Mouse (Mus musculus) forebrain, embryonic 11.5 days (tissue): ENCODE data around the gene Rasl2-9. TPM values are rescaled to one million over a fixed set of nuclear protein-coding genes. Genes with fewer than 3 reads are reported as not detected.

Experiments used
- ATAC-seq: fragments of 200-750 bp; cut with Nextera tagmentation; replicated peaks from 2 replicates; pipeline ENCODE4 v1.8.0; 2017; ENCODE audit warnings: moderate TSS enrichment; ENCODE audit not compliant: low FRiP score
- DNase-seq: peaks from one replicate; pipeline ENCODE4 v3.0.0-alpha.2; 2017; ENCODE audit warnings: low spot score
- H3K27ac ChIP-seq: fragments of 300-500 bp; sonication (generic); 2 replicates; pipeline ENCODE4 v1.5.1; 2014; ENCODE audit warnings: low read depth, low read length
- H3K27me3 ChIP-seq: fragments of 300-500 bp; sonication (generic); 2 replicates; pipeline ENCODE4 v1.6.1; 2014; ENCODE audit warnings: mild to moderate bottlenecking, low read length, mixed read lengths; ENCODE audit not compliant: control insufficient read depth, insufficient read depth
- H3K36me3 ChIP-seq: fragments of 300-500 bp; sonication (generic); 2 replicates; pipeline ENCODE4 v1.6.1; 2014; ENCODE audit warnings: mild to moderate bottlenecking, low read length, moderate library complexity, mixed read lengths; ENCODE audit not compliant: control insufficient read depth, insufficient read depth
- H3K4me1 ChIP-seq: fragments of 300-500 bp; sonication (generic); replicated peaks from 2 replicates; pipeline ENCODE4 v1.6.1; 2014; ENCODE audit warnings: low read length, mixed read lengths; ENCODE audit not compliant: control insufficient read depth, insufficient read depth
- H3K4me2 ChIP-seq: fragments of 300-500 bp; sonication (generic); 2 replicates; pipeline ENCODE4 v1.6.1; 2014; ENCODE audit warnings: low read depth, mild to moderate bottlenecking, low read length, moderate library complexity, mixed read lengths; ENCODE audit not compliant: severe bottlenecking
- H3K4me3 ChIP-seq: fragments of 300-500 bp; sonication (generic); 2 replicates; pipeline ENCODE4 v1.5.1; 2014; ENCODE audit warnings: low read depth, low read length
- H3K9ac ChIP-seq: fragments of 300-500 bp; sonication (generic); 2 replicates; pipeline ENCODE4 v1.6.1; 2014; ENCODE audit warnings: low read length
- H3K9me3 ChIP-seq: fragments of 300-500 bp; sonication (generic); 2 replicates; pipeline ENCODE4 v1.6.1; 2016; ENCODE audit warnings: low read length, mixed read lengths; ENCODE audit not compliant: control insufficient read depth
- WGBS: fragments of 180-500 bp; shearing (Covaris S2); extraction: QIAGEN DNeasy Blood & Tissue Kit; methylation state at CpG from one replicate; pipeline ENCODE4 v1.1.7; 2014; 5-methylcytosine and 5-hydroxymethylcytosine counted together
- microRNA-seq: library from miRNA; unstranded; fragments of <30 nt; microRNA quantifications from one replicate; pipeline ENCODE4, GENCODE M21; 2016; ENCODE audit not compliant: insufficient number of aligned reads
- polyA plus RNA-seq: library from polyadenylated mRNA; unstranded; fragments of >200 nt; fragmentation: Nextera tagmentation; extraction: Ambion mirVana; gene quantifications from 2 replicates; pipeline ENCODE4 v1.2.1, GENCODE M21; 2014

Gene Rasl2-9
- polyA plus RNA-seq, 1 experiment from 2014 or later, result 0.19 TPM

GRCm38 (mm10) chr7:5076931-5077330 is 48.8 kb downstream of the Rasl2-9 start:
- no peaks in the 10 kb centered on the region for H3K27me3 ChIP-seq
- peaks cover 28% of the 10 kb centered on the region for H3K36me3 ChIP-seq
- no peaks in the 10 kb centered on the region for H3K9me3 ChIP-seq
- H3K27ac ChIP-seq, result no peak overlapping the region
- H3K4me1 ChIP-seq, result no peaks in the 10 kb centered on the region
- 92% methylated on average over 2 of the region's 2 CpGs for WGBS
- ATAC-seq (no peak), DNase-seq (no peak)
- no peak overlapping the region for H3K4me3 ChIP-seq
- H3K4me2 ChIP-seq, result no peak overlapping the region
- H3K9ac ChIP-seq, result no peak overlapping the region

- H3K27me3 ChIP-seq, result no peaks in the 10 kb centered on the region
- peaks cover 42% of the 10 kb centered on the region for H3K36me3 ChIP-seq
- H3K9me3 ChIP-seq, result no peaks in the 10 kb centered on the region
- no peak overlapping the region for H3K27ac ChIP-seq
- WGBS, result 95% methylated on average over 5 of the region's 5 CpGs
- no peaks in the 10 kb centered on the region for H3K4me1 ChIP-seq
- H3K4me3 ChIP-seq, result no peak overlapping the region
- no peak overlapping the region for H3K9ac ChIP-seq
- DNase-seq (no peak), ATAC-seq (no peak)
- no peak overlapping the region for H3K4me2 ChIP-seq
Measured at GRCm38 (mm10) chr7:5074984-5075383, 50.8 kb downstream of the Rasl2-9 start.

Small RNA genes within 50 kb of the gene (microRNA-seq; reads per million reads assigned to microRNA genes)
- gene Gm26217, result not detected

Other genes with a start within 250 kb of the Rasl2-9 start
- gene Isoc2a, start 248.8 kb downstream of the Rasl2-9 start, polyA plus RNA-seq, result 0.69 and 0.75 TPM in 2 replicates
- 0.56 and 0.59 TPM in 2 replicates for gene Gm36210, start 219.4 kb downstream of the Rasl2-9 start, polyA plus RNA-seq
- 4.8 and 5.0 TPM in 2 replicates for gene Zfp628, start 210.7 kb downstream of the Rasl2-9 start, polyA plus RNA-seq
- 10.8 and 12.6 TPM in 2 replicates for gene Nat14, start 203.9 kb downstream of the Rasl2-9 start, polyA plus RNA-seq
- 0.79 and 0.91 TPM in 2 replicates for gene Ssc5d, start 200.2 kb downstream of the Rasl2-9 start, polyA plus RNA-seq
- 0.33 TPM in 1 of 2 replicates, not detected in the other for gene Sbk2, start 161.5 kb downstream of the Rasl2-9 start, polyA plus RNA-seq
- 0.12 TPM in 1 of 2 replicates, not detected in the other for gene Sbk3, start 154.8 kb downstream of the Rasl2-9 start, polyA plus RNA-seq
- 58.5 and 60.0 TPM in 2 replicates for gene Zfp579, start 129.8 kb downstream of the Rasl2-9 start, polyA plus RNA-seq
- 9.5 and 11.1 TPM in 2 replicates for gene Zfp524, start 111.5 kb downstream of the Rasl2-9 start, polyA plus RNA-seq
- gene Fiz1, start 111.3 kb downstream of the Rasl2-9 start, polyA plus RNA-seq, result 67.0 and 68.3 TPM in 2 replicates
- gene Gm44973, start 110.5 kb downstream of the Rasl2-9 start, polyA plus RNA-seq, result 0.23 and 1.9 TPM in 2 replicates
- 6.7 and 7.3 TPM in 2 replicates for gene Zfp865, start 105.6 kb downstream of the Rasl2-9 start, polyA plus RNA-seq
- 7.2 and 7.8 TPM in 2 replicates for gene Ccdc106, start 105.4 kb downstream of the Rasl2-9 start, polyA plus RNA-seq
- not detected in 2 replicates for gene 4632433K11Rik, start 91.8 kb downstream of the Rasl2-9 start, polyA plus RNA-seq
- 3.9 and 4.8 TPM in 2 replicates for gene Zfp784, start 87.5 kb downstream of the Rasl2-9 start, polyA plus RNA-seq
- 44.6 and 51.4 TPM in 2 replicates for gene Zfp580, start 74.4 kb downstream of the Rasl2-9 start, polyA plus RNA-seq
- gene U2af2, start 63.8 kb downstream of the Rasl2-9 start, polyA plus RNA-seq, result 222 and 236 TPM in 2 replicates
- 70.1 and 75.0 TPM in 2 replicates for gene Epn1, start 45.7 kb downstream of the Rasl2-9 start, polyA plus RNA-seq
- gene Rfpl4, start 9.0 kb downstream of the Rasl2-9 start, polyA plus RNA-seq, result not detected in 2 replicates
- not detected in 2 replicates for gene Vmn1r55, start 23.7 kb upstream of the Rasl2-9 start, polyA plus RNA-seq
- not detected in 2 replicates for gene Vmn1r56, start 70.8 kb upstream of the Rasl2-9 start, polyA plus RNA-seq
- gene Vmn1r57, start 92.5 kb upstream of the Rasl2-9 start, polyA plus RNA-seq, result not detected in 2 replicates
- gene Gm5065, start 224.6 kb upstream of the Rasl2-9 start, polyA plus RNA-seq, result not detected in 2 replicates
- gene Nlrp2, start 225.1 kb upstream of the Rasl2-9 start, polyA plus RNA-seq, result not detected in 2 replicates